Mouse (Mus musculus): ENCODE results near the gene Kif26a. TPM values are rescaled to one million over a fixed set of nuclear protein-coding genes. Genes with fewer than 3 reads are reported as not detected.

The Kif26a gene
- polyA plus RNA-seq, 1 experiment = not detected

GRCm38 (mm10) chr12:112128526-112128925 lies 17.5 kb upstream of the Kif26a start:
- Histone ChIP-seq H3K4me1 (peaks cover 13% of the 10 kb centered on the region), H3K9me3 (no peaks in the 10 kb centered on the region), H3K4me3 (replicated peaks) (no peak overlapping the region), H3K36me3 (replicated peaks; ENCODE audit: low read length) (no peaks in the 10 kb centered on the region), H3K27me3 (replicated peaks) (peaks cover 93% of the 10 kb centered on the region)
- no peak for TF ChIP-seq FLI1 (IDR thresholded peaks at IDR 0.05; ENCODE audit: low read length)
- TF ChIP-seq GATA1 (IDR thresholded peaks at IDR 0.05; ENCODE audit: borderline replicate concordance, low read length) = no peak

GRCm38 (mm10) chr12:112129300-112129856 lies 16.6 kb upstream of the Kif26a start:
- Histone ChIP-seq H3K4me1 (peaks cover 13% of the 10 kb centered on the region), H3K4me3 (replicated peaks) (no peak overlapping the region), H3K9me3 (no peaks in the 10 kb centered on the region), H3K36me3 (replicated peaks; ENCODE audit: low read length) (no peaks in the 10 kb centered on the region), H3K27me3 (replicated peaks) (peaks cover 91% of the 10 kb centered on the region)
- TF ChIP-seq GATA1 (IDR thresholded peaks at IDR 0.05; ENCODE audit: borderline replicate concordance, low read length) (no peak), FLI1 (IDR thresholded peaks at IDR 0.05; ENCODE audit: low read length) (no peak)

- Histone ChIP-seq H3K27me3 (replicated peaks) (peaks cover 95% of the 10 kb centered on the region), H3K4me1 (peaks cover 13% of the 10 kb centered on the region), H3K9me3 (no peaks in the 10 kb centered on the region), H3K36me3 (replicated peaks; ENCODE audit: low read length) (no peaks in the 10 kb centered on the region), H3K4me3 (replicated peaks) (peak overlapping the region; percentile 92)
- TF ChIP-seq FLI1 (IDR thresholded peaks at IDR 0.05; ENCODE audit: low read length) (no peak), GATA1 (IDR thresholded peaks at IDR 0.05; ENCODE audit: borderline replicate concordance, low read length) (no peak)
These were observed 15.7 kb upstream of the Kif26a start for GRCm38 (mm10) chr12:112130161-112130860.

GRCm38 (mm10) chr12:112130957-112131356 lies 15.1 kb upstream of the Kif26a start:
- Histone ChIP-seq H3K9me3 (no peaks in the 10 kb centered on the region), H3K4me3 (replicated peaks) (peak overlapping the region; percentile 92), H3K27me3 (replicated peaks) (peaks cover 96% of the 10 kb centered on the region), H3K36me3 (replicated peaks; ENCODE audit: low read length) (no peaks in the 10 kb centered on the region), H3K4me1 (peaks cover 13% of the 10 kb centered on the region)
- TF ChIP-seq FLI1 (IDR thresholded peaks at IDR 0.05; ENCODE audit: low read length) = no peak
- no peak for TF ChIP-seq GATA1 (IDR thresholded peaks at IDR 0.05; ENCODE audit: borderline replicate concordance, low read length)

GRCm38 (mm10) chr12:112140231-112140630 lies 5.8 kb upstream of the Kif26a start:
- peaks cover 14% of the 10 kb centered on the region for H3K4me1 ChIP-seq
- H3K36me3 ChIP-seq (replicated peaks; ENCODE audit: low read length) = no peaks in the 10 kb centered on the region
- no peak for TF ChIP-seq FLI1 (IDR thresholded peaks at IDR 0.05; ENCODE audit: low read length)
- no peak for TF ChIP-seq GATA1 (IDR thresholded peaks at IDR 0.05; ENCODE audit: borderline replicate concordance, low read length)
- peaks cover 77% of the 10 kb centered on the region for H3K27me3 ChIP-seq (replicated peaks)
- H3K9me3 ChIP-seq = no peaks in the 10 kb centered on the region
- no peak overlapping the region for H3K4me3 ChIP-seq (replicated peaks)

GRCm38 (mm10) chr12:112140745-112141144 lies 5.3 kb upstream of the Kif26a start:
- Histone ChIP-seq H3K27me3 (replicated peaks) (peaks cover 77% of the 10 kb centered on the region), H3K9me3 (no peaks in the 10 kb centered on the region)
- TF ChIP-seq FLI1 (IDR thresholded peaks at IDR 0.05; ENCODE audit: low read length) (no peak), GATA1 (IDR thresholded peaks at IDR 0.05; ENCODE audit: borderline replicate concordance, low read length) (no peak)

GRCm38 (mm10) chr12:112141300-112141699 lies 4.7 kb upstream of the Kif26a start:
- no peaks in the 10 kb centered on the region for H3K36me3 ChIP-seq (replicated peaks; ENCODE audit: low read length)
- peaks cover 2% of the 10 kb centered on the region; the same call in 1 of the 2 replicates for H3K9me3 ChIP-seq
- TF ChIP-seq GATA1 (IDR thresholded peaks at IDR 0.05; ENCODE audit: borderline replicate concordance, low read length) (no peak), FLI1 (IDR thresholded peaks at IDR 0.05; ENCODE audit: low read length) (no peak)
- H3K27me3 ChIP-seq (replicated peaks) = peaks cover 78% of the 10 kb centered on the region
- no peak overlapping the region for H3K4me3 ChIP-seq (replicated peaks)
- H3K4me1 ChIP-seq = peaks cover 24% of the 10 kb centered on the region

More at GRCm38 (mm10) chr12:112140745-112141144, 5.3 kb upstream of the Kif26a start:
- H3K36me3 ChIP-seq (replicated peaks; ENCODE audit: low read length) = no peaks in the 10 kb centered on the region
- no peak overlapping the region for H3K4me3 ChIP-seq (replicated peaks)
- H3K4me1 ChIP-seq = peaks cover 19% of the 10 kb centered on the region

- TF ChIP-seq GATA1 (IDR thresholded peaks at IDR 0.05; ENCODE audit: borderline replicate concordance, low read length) = no peak
- TF ChIP-seq FLI1 (IDR thresholded peaks at IDR 0.05; ENCODE audit: low read length) = no peak
- Histone ChIP-seq H3K4me3 (replicated peaks) (no peak overlapping the region), H3K4me1 (peaks cover 24% of the 10 kb centered on the region), H3K9me3 (peaks cover 3% of the 10 kb centered on the region; the same call in 1 of the 2 replicates), H3K36me3 (replicated peaks; ENCODE audit: low read length) (no peaks in the 10 kb centered on the region), H3K27me3 (replicated peaks) (peaks cover 83% of the 10 kb centered on the region)
These were observed 2.7 kb upstream of the Kif26a start for GRCm38 (mm10) chr12:112143116-112143832.

- H3K36me3 ChIP-seq (replicated peaks; ENCODE audit: low read length) = no peaks in the 10 kb centered on the region
- peaks cover 24% of the 10 kb centered on the region for H3K4me1 ChIP-seq
- no peak overlapping the region for H3K4me3 ChIP-seq (replicated peaks)
- H3K9me3 ChIP-seq = peaks cover 3% of the 10 kb centered on the region; the same call in 1 of the 2 replicates
- H3K27me3 ChIP-seq (replicated peaks) = peaks cover 88% of the 10 kb centered on the region
- no peak for TF ChIP-seq FLI1 (IDR thresholded peaks at IDR 0.05; ENCODE audit: low read length)
These were observed 2.2 kb upstream of the Kif26a start for GRCm38 (mm10) chr12:112143833-112144201.

All from megakaryocyte, embryonic 14.5 days (primary cell).